Mouse (Mus musculus): ENCODE measurements around the gene Aebp1.
A peak's percentile ranks its signal among the peaks of the same experiment; 100 is the strongest.

The Aebp1 gene

GRCm38 (mm10) chr11:5893807-5894206, 32.1 kb downstream of the Aebp1 start:
- no peak for DNase-seq (ENCODE audit: low spot score)

GRCm38 (mm10) chr11:5897230-5897629, 35.5 kb downstream of the Aebp1 start:
- DNase-seq (ENCODE audit: low spot score): no peak

- DNase-seq (ENCODE audit: low spot score): no peak
Observed at GRCm38 (mm10) chr11:5897839-5898238, 36.1 kb downstream of the Aebp1 start.

- no peak for DNase-seq (ENCODE audit: low spot score)
Observed at GRCm38 (mm10) chr11:5898531-5898930, 36.8 kb downstream of the Aebp1 start, which contains the start of gene Myl7. Myl7 (minus strand) TSS chr11:5898782.

GRCm38 (mm10) chr11:5899286-5899685, 37.5 kb downstream of the Aebp1 start:
- no peak for DNase-seq (ENCODE audit: low spot score)

- no peak for DNase-seq (ENCODE audit: low spot score)
Observed at GRCm38 (mm10) chr11:5901320-5901719, 39.6 kb downstream of the Aebp1 start.

GRCm38 (mm10) chr11:5901950-5902349, 40.2 kb downstream of the Aebp1 start:
- DNase-seq (ENCODE audit: low spot score): no peak

- DNase-seq (ENCODE audit: low spot score): no peak
Observed at GRCm38 (mm10) chr11:5902390-5902789, 40.6 kb downstream of the Aebp1 start.

- no peak for DNase-seq (ENCODE audit: low spot score)
Observed at GRCm38 (mm10) chr11:5903844-5904243, 42.1 kb downstream of the Aebp1 start.

GRCm38 (mm10) chr11:5904357-5904756, 42.6 kb downstream of the Aebp1 start:
- DNase-seq (ENCODE audit: low spot score): no peak

- no peak for DNase-seq (ENCODE audit: low spot score)
Observed at GRCm38 (mm10) chr11:5904871-5905270, 43.1 kb downstream of the Aebp1 start.

GRCm38 (mm10) chr11:5905778-5906518, 44.2 kb downstream of the Aebp1 start:
- DNase-seq (ENCODE audit: low spot score): no peak

- DNase-seq (ENCODE audit: low spot score): no peak
Observed at GRCm38 (mm10) chr11:5907096-5907495, 45.3 kb downstream of the Aebp1 start.

GRCm38 (mm10) chr11:5908642-5909041, 46.9 kb downstream of the Aebp1 start:
- DNase-seq (ENCODE audit: low spot score): no peak

GRCm38 (mm10) chr11:5912635-5913034, 50.9 kb downstream of the Aebp1 start:
- DNase-seq (ENCODE audit: low spot score): peak; percentile 51

GRCm38 (mm10) chr11:5913256-5913655, 51.5 kb downstream of the Aebp1 start:
- DNase-seq (ENCODE audit: low spot score): no peak

- DNase-seq (ENCODE audit: low spot score): no peak
Observed at GRCm38 (mm10) chr11:5913936-5914335, 52.2 kb downstream of the Aebp1 start.

GRCm38 (mm10) chr11:5914940-5915339, 53.2 kb downstream of the Aebp1 start:
- no peak for DNase-seq (ENCODE audit: low spot score)

GRCm38 (mm10) chr11:5915429-5916177, 53.9 kb downstream of the Aebp1 start:
- DNase-seq (ENCODE audit: low spot score): no peak

- no peak for DNase-seq (ENCODE audit: low spot score)
Observed at GRCm38 (mm10) chr11:5916178-5916548, 54.4 kb downstream of the Aebp1 start.

GRCm38 (mm10) chr11:5918111-5918510, 56.4 kb downstream of the Aebp1 start:
- DNase-seq (ENCODE audit: low spot score): no peak

GRCm38 (mm10) chr11:5919606-5920005, 57.9 kb downstream of the Aebp1 start:
- peak; percentile 47 for DNase-seq (ENCODE audit: low spot score)

GRCm38 (mm10) chr11:5920323-5920960, 58.7 kb downstream of the Aebp1 start:
- no peak for DNase-seq (ENCODE audit: low spot score)

All from lung, postnatal 25 days (tissue).